Mouse (Mus musculus) cerebellum, adult 2 months (tissue): ENCODE measurements around the gene Ppp2r3c.

Experiments used
- CTCF ChIP-seq: fragments of 200-500 bp; IDR thresholded peaks from 2 replicates; pipeline ENCODE4 v1.5.1; 2011; ENCODE audit warnings: low read depth, mild to moderate bottlenecking, control low read depth, low read length, moderate library complexity, borderline replicate concordance; ENCODE audit not compliant: insufficient read depth
- POLR2A ChIP-seq: fragments of 200-500 bp; IDR thresholded peaks from 2 replicates; pipeline ENCODE4 v1.6.1; 2011; ENCODE audit warnings: low read length, control low read depth, borderline replicate concordance; ENCODE audit not compliant: insufficient read depth

- TF ChIP-seq POLR2A (no peak), CTCF (no peak)
Observed at GRCm38 (mm10) chr12:55308731-55309130, 5.9 kb upstream of the Ppp2r3c start.
